Mouse (Mus musculus) gastrocnemius, postnatal 4 days (tissue): ENCODE measurements around the gene Clmp. TPM values are rescaled to one million over a fixed set of nuclear protein-coding genes. Genes with fewer than 3 reads are reported as not detected.
"Not testable (repeated sequence)": the region's sequence is repeated elsewhere in the genome, so short reads cannot be mapped to it uniquely, and the experiment has no call there.

Experiments used
- DNase-seq, 2 experiments: peaks; one replicate each; pipeline ENCODE4 v3.0.0; 2021 to 2022; ENCODE audit warnings: low spot score in 2 of 2, mixed read lengths in 2 of 2
- total RNA-seq, 2 experiments: library from RNA; stranded (reverse); gene quantifications; 2 replicates each; pipeline ENCODE4 v1.2.3; 2021

The Clmp gene
- total RNA-seq, 2 experiments from 2014 or later = 31.1 to 31.8 TPM

DNA sequence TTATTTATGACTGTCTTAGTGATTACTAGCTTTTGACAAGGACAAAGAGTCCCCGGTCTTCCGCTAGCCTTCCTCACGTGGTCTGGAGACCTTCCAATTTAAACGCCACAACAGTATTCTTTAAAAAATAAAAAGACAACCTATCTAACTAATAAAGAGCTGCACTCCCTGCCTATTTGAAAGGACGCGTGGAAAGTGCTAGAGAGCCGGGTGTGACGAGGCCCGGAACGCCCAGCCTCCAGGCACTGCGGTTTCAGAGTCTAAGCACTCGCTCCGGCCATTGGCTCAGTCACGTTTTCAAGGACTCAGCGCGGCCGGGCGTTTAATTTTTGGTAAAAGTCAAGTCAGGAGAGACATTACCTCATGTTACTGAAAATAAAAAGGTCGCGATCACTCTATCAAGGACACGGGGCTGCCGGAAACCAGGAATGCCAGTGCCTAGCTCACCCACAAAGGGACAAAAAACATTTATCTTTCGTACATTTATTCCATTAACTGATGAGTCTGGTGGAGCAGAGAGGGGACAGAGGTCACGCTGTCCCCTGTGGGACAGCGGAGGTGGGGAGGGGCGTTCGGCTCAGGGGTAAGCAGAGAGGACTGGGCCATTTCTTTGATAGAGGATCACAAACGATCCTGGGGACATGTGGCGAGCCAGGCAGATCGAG, 114.2 kb downstream of the Clmp start:
- DNase-seq = peak; percentile 62 to 81

DNA sequence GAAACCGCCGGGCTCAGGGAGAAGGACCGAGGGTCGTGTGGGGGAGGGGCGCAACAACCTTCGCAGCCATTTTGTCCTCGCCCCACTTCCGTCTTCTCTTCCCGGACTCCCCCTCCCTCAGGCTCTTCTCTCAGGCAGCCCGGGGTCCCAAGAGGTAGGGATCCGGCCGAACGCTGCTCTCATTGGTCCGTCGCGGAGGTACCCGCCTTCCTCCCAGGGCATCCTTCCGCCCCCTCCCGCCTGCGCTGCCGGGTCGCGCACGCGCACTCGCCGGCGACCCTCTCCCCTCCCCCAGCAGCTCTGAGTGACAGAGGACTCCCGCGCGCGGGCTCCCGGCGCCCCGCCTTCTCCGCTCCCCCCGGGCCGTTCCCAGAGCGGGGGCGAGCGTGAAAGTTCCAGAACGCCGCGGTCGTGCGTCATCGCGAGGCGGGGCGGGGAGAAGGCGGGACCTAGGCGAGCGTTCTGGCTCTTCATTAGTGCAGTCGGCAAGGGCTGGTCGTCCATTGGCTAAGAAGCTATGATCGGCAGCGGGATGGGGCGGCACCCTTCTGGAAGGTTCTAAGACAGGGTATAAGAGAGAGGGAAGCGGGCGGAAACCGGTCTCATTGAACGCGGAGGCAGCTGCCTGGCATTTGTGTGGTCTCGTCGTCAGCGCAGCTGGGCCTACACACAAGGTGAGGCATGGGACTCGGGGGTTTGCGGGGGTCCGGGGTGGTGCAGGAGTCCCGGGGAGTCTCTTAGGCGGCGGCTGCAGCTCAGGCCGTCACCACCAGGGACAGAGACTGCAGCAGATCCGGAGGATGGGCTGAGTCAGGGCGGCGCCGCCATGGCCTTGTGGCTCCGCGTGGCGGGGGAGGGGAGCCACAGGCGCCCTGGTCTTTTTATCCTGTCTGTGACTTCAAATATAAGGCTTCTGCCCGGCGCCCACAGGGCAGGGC, 115.2 kb downstream of the Clmp start, which contains the start of gene Hspa8:
Gene Hspa8, plus strand, starts transcription at position 310 of the 938 bp plus-strand sequence.
- DNase-seq = peak; percentile 99 to 100

DNA sequence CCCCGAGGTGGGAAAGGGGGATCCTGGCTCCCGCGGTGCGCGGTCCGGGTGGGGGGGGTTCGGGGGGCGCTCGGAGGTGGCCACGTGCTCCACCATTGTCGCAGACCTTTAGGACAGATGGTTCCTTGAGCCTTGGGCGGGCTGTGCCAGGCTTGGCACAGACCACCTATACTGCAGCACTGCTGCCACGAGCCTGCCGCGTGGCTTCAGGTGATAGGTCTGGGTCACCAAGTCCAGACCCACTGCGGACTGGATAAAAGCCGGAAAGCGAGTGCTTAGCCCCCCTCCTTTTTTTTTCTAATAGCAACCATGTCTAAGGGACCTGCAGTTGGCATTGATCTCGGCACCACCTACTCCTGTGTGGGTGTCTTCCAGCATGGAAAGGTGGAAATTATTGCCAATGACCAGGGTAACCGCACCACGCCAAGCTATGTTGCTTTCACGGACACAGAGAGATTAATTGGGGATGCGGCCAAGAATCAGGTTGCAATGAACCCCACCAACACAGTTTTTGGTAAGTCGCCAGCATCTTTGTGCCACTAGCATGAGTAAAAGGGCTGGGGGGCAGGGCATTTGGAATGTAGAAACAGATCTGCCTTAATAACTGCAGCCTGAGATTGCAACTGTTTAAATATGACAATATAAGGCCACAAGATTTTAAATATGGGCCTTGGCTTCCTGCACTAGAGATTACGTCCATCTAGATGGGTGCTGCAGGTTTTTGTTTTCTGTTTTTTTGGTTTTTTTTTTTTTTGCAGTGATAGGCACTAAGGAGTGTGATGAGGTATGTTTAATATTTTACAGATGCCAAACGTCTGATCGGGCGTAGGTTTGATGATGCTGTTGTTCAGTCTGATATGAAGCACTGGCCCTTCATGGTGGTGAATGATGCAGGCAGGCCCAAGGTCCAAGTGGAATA, 116.1 kb downstream of the Clmp start:
- not testable (repeated sequence) for DNase-seq

DNA sequence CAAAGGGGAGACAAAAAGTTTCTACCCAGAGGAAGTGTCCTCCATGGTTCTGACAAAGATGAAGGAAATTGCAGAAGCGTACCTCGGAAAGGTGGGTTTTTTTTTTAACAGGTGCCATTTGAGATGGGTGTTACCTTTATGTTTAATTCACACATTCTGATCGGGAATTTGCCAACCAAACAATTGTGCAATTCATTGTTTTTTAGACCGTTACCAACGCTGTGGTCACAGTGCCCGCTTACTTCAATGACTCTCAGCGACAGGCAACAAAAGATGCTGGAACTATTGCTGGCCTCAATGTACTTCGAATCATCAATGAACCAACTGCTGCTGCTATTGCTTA, 116.7 kb downstream of the Clmp start:
- DNase-seq = not testable (repeated sequence)

DNA sequence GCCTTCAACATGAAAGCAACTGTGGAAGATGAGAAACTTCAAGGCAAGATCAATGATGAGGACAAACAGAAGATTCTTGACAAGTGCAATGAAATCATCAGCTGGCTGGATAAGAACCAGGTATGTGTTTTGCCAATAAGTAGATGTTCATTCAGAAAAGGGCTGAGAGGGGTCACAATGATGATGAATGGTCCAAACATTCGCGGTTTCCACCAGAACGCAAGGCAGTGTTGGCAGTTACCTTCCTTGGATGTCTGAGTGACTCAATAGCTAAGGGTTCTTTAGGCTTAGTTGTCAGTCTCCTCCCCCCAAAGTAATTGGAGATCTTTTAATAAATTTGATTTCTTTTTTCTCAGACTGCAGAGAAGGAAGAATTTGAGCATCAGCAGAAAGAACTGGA, 118.8 kb downstream of the Clmp start:
- DNase-seq = not testable (repeated sequence)

DNA sequence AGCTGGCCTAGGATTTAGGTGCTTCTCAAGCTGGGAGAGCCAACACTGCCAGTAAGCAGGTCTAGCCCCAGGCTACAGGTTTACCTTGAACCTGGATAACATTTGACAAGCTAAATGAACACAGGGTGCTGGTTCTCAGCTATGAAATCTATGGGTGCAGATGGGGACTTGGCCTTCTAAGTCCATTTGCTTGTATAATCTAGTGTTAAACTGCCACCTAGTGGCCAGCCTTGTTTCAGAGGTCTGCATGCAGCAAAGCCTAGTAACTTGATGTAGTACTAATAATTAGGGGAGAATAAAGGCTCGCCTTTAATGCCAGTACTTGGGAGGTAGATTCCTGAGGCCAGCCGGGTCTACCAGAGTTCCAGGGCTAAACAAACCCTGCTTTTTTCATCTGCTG, 119.5 kb downstream of the Clmp start:
- peak; percentile 44 to 77 for DNase-seq

DNA sequence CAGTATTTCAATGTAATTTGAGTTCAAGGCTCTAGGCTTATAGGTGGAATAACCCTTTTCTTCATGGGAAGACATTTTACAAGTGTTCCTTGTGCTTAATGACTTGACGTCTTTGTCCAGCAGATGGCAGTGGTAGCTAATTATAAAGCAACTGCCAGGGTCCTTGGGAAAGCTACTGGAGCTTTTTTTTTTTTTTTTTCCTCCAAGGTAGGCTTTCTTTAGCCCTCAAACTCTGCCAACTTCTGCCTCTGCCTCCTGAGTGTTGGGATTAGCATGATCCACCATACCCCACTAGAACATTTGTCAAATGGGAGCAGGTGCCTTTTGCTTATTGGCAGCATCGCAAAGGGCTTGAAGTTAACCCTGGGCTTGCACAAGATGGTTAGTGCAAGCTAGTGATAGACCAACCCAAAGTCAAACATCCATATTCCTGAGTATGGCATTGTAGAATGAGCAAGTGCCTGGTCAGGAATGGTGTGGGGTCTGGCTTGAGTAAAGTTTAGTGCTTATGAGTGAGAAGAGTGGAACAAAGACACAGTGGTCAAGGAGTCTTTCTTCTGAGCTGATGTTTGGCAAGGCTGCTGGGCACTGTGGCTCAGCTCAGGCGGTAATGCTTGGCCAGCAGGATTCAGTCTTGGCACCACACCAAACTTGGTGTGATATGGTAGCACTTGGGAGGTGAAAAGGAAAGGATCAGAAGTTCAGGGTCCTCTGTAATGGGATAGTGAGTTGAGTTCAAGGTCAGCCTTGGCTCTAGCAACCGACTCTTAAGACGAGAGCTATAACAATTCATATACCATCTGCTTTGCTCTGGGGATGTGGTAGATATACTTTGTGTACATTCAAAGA, 120.9 kb downstream of the Clmp start:
- no peak for DNase-seq

DNA sequence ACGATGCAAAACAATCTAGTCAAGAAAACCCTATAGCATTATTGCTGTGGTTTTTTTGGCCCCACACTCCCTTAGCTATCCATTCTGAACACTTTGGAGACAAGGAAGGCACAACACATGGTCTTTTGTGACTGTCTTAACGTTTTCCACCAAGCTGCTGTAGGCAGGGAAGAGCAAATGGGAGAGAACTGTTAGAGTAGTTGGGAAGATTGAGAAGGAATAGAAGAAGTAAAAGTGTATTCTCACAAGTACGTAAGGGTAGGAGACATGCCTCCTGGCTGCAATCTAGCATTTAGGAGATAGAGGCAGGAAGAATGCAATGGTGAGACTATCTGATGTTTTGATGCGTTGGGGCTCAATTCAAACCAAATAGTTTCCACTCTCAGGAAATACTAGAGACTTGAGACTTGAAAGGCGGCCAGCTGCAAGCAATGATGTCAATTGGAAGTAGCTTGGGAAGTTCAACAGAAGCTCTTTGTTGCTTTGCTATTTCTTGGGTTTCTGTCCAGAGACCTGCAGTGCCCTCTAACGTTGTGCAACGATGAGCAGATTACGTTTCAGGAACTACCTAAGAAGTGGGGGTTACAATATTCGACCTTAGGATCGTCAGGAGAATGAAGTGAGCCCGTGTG, 121.6 kb downstream of the Clmp start:
- peak in 1 of 2 experiments; percentile 55 for DNase-seq

DNA sequence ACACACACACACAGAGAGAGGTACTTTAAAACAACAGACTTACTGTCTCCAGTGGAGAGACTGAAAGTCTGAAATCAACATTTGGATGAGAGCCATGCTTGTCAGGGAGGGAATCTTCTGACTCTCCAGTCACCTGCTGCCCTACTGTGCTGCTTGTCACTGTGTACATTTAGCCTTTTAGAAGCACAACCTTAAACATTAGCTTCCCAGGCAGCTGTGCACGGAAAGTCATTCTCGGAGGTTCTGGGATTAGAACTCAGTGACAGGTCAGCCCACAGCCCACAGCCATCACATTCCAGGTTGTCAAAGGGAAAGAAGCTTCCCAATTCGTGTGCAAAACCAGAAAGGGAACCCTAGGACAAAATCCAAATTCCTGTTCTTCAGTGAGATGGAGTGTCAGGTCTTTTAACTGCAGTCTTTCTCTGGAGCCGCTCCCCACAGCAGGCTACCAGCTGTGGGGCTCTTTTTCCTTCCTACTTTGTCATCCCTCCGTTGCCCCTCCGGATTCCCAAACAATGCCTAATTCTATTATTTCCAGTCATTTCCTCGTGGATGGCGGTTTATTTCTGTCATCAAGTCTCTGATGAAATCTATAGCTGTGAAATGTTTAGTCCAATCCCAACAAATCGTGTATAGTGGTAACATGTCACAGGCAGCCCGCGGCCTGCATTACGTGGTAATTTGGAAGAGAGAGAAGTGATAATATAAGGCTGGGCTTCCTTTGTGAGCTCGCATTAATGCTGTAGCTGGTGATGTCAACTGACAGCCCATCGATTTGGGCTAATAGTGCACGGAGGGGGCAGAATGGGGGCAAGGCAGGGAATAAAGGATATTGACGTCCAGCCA, 122.5 kb downstream of the Clmp start:
- DNase-seq = no peak

DNA sequence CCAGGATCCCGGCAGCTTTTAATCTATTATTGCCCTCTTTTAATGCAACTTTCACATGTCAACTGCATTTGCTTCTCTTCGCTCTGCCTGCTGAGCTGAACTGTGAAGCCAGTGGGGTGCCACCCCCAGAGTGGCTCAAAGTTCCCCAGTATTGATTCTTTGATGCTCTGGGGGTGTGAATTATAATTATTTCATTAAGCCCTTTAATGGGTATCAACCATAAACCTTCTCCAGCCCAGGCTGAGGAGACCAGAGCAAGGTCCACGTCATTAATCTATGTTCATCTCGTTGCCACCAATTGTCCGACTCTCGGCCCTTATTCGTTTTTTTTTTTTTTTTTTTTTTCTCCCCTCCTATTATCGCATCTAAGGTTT, 123.1 kb downstream of the Clmp start:
- DNase-seq = no peak

DNA sequence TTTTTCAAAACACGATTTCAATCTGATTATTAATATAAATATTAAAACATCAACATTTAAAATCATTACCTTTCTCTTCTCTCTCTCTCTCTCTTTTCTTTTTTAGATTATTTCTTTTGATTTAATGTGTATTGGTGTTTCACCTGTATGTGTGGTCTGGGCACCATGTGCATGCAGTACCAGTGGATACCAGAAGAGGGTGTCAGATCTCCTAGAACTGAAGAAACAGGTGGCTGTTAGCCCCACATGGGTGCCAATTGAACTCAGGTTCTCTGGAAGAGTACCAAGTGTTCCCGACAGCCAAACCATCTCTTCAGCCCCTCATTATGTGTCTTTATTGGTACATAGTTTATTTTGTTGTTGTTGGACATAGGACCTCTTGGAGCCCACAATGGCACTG, 126.1 kb downstream of the Clmp start:
- DNase-seq = no peak

DNA sequence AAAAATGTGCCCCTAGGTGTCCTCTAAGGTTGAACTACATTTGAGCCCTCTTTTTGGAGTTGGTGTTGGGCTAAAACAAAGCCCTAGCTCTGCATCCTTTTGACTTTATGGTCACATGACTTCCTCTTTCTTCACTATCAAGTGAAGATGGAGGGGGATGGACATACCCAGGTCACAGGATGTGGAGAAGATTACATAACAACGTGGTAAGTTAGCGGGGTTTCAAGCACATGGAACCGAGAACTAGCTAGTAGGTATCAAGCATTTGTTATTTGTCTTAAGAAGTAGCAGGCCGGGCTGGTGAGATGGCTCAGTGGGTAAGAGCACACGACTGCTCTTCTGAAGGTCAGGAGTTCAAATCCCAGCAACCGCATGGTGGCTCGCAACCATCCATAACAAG, 128.3 kb downstream of the Clmp start:
- no peak for DNase-seq

DNA sequence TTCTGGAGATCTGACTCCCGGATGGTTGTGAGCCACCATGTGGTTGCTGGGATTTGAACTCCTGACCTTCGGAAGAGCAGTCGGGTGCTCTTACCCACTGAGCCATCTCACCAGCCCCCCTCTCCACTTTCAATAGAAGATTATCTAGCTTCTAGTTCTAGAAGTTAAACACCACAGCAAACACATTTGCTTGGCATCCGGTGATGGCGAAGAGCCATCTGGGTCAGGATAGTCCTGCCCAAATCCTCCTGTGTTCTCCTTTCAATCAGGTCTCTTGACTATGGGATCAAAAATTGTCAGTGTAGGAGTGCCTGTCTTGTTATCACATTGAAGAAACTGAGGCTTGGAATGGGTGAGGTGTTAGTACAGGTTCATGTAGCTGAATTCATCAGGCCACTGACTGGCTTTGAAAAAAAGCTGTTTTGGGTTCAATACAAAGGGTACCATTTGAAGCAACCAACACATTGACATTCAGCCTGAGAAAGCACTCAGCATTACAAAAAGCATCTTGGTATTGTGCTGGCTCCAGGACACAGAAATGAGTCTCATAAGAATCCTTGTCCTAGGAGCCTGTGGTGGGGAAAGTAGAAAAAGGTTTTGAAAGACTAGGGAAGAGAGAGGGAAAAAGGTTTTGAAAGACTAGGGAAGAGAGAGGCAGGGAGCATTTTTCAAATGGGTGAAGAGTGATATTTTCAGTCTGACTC, 131.7 kb downstream of the Clmp start:
- DNase-seq = no peak

DNA sequence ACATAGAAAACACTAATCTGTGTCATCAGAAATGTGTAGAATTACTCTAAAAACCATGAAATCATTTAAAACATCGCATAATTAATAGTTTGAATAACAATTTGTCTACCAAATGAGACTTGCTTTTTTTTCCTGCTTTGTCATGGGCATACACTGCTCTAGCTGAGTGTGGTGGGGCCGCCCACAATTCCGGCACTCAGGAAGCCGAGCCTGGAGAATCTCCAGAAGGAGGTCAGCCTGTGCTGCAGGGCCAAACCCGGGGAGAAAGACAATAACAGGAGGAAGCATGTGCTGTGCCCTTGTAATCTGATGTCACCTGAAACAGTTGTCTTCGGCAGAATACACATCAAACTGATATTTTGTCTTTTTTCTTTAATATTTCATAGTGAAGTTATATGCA, 139.8 kb downstream of the Clmp start:
- DNase-seq = no peak

DNA sequence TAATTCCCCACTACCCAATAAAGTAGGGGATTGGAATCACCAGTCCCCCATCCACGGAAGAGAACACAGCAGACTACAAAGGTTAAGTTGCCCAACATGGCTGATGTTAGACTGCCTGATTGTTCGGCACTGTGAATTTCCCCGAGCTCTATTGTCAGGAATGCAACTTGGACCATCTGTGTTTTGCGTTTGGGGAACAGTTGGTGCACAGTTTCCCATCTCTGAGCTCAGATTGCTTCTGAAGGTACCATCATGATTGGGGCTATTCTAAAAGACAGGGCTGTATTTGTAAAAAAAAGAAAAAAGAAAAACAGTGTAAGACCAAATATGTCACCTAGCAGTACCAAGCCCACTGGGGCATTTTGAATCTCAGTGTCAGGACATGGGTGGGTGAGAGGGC, 141.6 kb downstream of the Clmp start:
- no peak for DNase-seq

DNA sequence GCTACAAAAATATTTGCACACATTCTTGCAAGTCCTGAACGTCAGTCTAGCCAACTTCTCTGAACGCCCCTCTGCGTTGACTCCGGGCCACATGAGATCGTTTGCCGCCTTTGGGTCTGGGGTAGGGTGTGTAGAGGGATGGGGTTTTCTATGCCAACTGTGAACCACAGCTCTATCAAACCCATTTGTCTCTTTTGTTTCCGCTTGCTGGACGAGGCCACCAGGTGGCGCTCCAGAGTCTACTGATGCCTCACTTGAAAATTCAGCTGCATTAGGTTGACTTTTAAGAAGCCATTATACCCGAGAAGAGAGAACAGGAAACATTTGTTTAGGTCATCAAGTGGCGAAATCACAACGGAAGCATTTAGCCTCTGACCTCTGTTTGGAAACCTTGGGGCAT, 148.8 kb downstream of the Clmp start:
- peak; percentile 49 to 73 for DNase-seq
